Mouse (Mus musculus): ENCODE measurements at regions not wholly inside any gene's neighbourhood (a gene's known extent, or its start where the extent isn't known, plus 50 kb on each side); places are given as distances from the start of the nearest gene placed in this dataset.
"Not testable (repeated sequence)": the region's sequence is repeated elsewhere in the genome, so short reads cannot be mapped to it uniquely, and the experiment has no call there.

- no peak for DNase-seq (ENCODE audit: low spot score)
These were observed 163.4 kb downstream of the Trib2 start for GRCm38 (mm10) chr12:15653357-15653763.

GRCm38 (mm10) chr12:15651293-15651692, 165.4 kb downstream of the Trib2 start:
- DNase-seq (ENCODE audit: low spot score) = no peak

- no peak for DNase-seq (ENCODE audit: low spot score)
These were observed 166.8 kb downstream of the Trib2 start for GRCm38 (mm10) chr12:15649906-15650305.

- DNase-seq (ENCODE audit: low spot score) = no peak
These were observed 167.5 kb downstream of the Trib2 start for GRCm38 (mm10) chr12:15649226-15649625.

- DNase-seq (ENCODE audit: low spot score) = no peak
These were observed 172.5 kb downstream of the Trib2 start for GRCm38 (mm10) chr12:15644074-15644672.

- no peak for DNase-seq (ENCODE audit: low spot score)
These were observed 173.1 kb downstream of the Trib2 start for GRCm38 (mm10) chr12:15643669-15644068.

GRCm38 (mm10) chr12:15640320-15640719, 176.4 kb downstream of the Trib2 start:
- no peak for DNase-seq (ENCODE audit: low spot score)

- DNase-seq (ENCODE audit: low spot score) = no peak
These were observed 186.8 kb downstream of the Trib2 start for GRCm38 (mm10) chr12:15629971-15630370.

- no peak for DNase-seq (ENCODE audit: low spot score)
These were observed 197.2 kb downstream of the Trib2 start for GRCm38 (mm10) chr12:15619521-15619920.

- DNase-seq (ENCODE audit: low spot score) = peak; percentile 24
These were observed 199.4 kb downstream of the Trib2 start for GRCm38 (mm10) chr12:15617312-15617711.

- DNase-seq (ENCODE audit: low spot score) = no peak
These were observed 204.7 kb downstream of the Trib2 start for GRCm38 (mm10) chr12:15611847-15612580.

- DNase-seq (ENCODE audit: low spot score) = no peak
These were observed 209.6 kb downstream of the Trib2 start for GRCm38 (mm10) chr12:15607091-15607490.

GRCm38 (mm10) chr12:15606095-15606494, 210.6 kb downstream of the Trib2 start:
- DNase-seq (ENCODE audit: low spot score) = no peak

- no peak for DNase-seq (ENCODE audit: low spot score)
These were observed 212.1 kb downstream of the Trib2 start for GRCm38 (mm10) chr12:15604630-15605029.

GRCm38 (mm10) chr12:15603885-15604284, 212.8 kb downstream of the Trib2 start:
- DNase-seq (ENCODE audit: low spot score) = no peak

GRCm38 (mm10) chr12:15603319-15603718, 213.4 kb downstream of the Trib2 start:
- DNase-seq (ENCODE audit: low spot score) = no peak

GRCm38 (mm10) chr12:15594704-15595103, 222.0 kb downstream of the Trib2 start:
- DNase-seq (ENCODE audit: low spot score) = no peak

GRCm38 (mm10) chr12:15587864-15588263, 228.9 kb downstream of the Trib2 start:
- DNase-seq (ENCODE audit: low spot score) = not testable (repeated sequence)

GRCm38 (mm10) chr12:15586706-15587442, 229.8 kb downstream of the Trib2 start:
- DNase-seq (ENCODE audit: low spot score) = no peak

- no peak for DNase-seq (ENCODE audit: low spot score)
These were observed 230.9 kb downstream of the Trib2 start for GRCm38 (mm10) chr12:15585845-15586244.

- DNase-seq (ENCODE audit: low spot score) = no peak
These were observed 232.0 kb downstream of the Trib2 start for GRCm38 (mm10) chr12:15584721-15585120.

GRCm38 (mm10) chr12:15566785-15567109, 250.0 kb downstream of the Trib2 start:
- DNase-seq (ENCODE audit: low spot score) = no peak
